Mouse (Mus musculus) thymus, adult 18-20 months (tissue): ENCODE results near the gene Mki67.

Experiments used
- DNase-seq, 2 experiments: peaks; one replicate each; pipeline ENCODE4 v3.0.0; 2022; ENCODE audit warnings: mixed read lengths in 2 of 2

The Mki67 gene

GRCm38 (mm10) chr7:135664211-135664610 is 52.0 kb downstream of the Mki67 start:
- no peak for DNase-seq

DNA sequence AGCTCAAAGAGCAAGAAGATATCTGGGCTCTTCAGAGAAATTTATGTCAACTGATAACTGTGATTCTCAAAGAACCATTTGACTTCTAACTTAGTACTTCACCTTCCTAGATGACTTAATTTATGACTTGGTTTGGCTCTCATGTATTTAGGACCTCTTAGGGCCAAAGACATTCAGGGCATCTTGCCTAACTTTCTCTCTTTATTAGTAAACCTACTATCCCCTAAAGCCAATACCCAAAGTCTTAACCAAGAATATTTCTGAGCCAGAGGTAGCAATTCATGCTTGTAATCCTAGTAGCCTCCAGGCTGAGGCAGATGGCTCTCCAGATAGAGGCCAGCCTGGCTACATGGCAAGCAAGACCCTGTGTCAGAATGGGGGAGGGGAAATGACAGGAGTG is 55.8 kb downstream of the Mki67 start:
- no peak for DNase-seq

- DNase-seq: no peak
Measured at GRCm38 (mm10) chr7:135659314-135659935, 56.7 kb downstream of the Mki67 start.

- peak; percentile 44 to 66 for DNase-seq
Measured at GRCm38 (mm10) chr7:135658150-135658549, 58.0 kb downstream of the Mki67 start.

- no peak for DNase-seq
Measured at GRCm38 (mm10) chr7:135655113-135655512, 61.0 kb downstream of the Mki67 start.

GRCm38 (mm10) chr7:135654288-135654687 is 61.9 kb downstream of the Mki67 start:
- DNase-seq: no peak

- no peak for DNase-seq
Measured at GRCm38 (mm10) chr7:135653601-135654000, 62.6 kb downstream of the Mki67 start.

GRCm38 (mm10) chr7:135652781-135653180 is 63.4 kb downstream of the Mki67 start:
- DNase-seq: peak; percentile 57 to 70

- peak; percentile 60 to 74 for DNase-seq
Measured at GRCm38 (mm10) chr7:135651831-135652511, 64.2 kb downstream of the Mki67 start.

GRCm38 (mm10) chr7:135650061-135650460 is 66.1 kb downstream of the Mki67 start:
- no peak for DNase-seq

DNA sequence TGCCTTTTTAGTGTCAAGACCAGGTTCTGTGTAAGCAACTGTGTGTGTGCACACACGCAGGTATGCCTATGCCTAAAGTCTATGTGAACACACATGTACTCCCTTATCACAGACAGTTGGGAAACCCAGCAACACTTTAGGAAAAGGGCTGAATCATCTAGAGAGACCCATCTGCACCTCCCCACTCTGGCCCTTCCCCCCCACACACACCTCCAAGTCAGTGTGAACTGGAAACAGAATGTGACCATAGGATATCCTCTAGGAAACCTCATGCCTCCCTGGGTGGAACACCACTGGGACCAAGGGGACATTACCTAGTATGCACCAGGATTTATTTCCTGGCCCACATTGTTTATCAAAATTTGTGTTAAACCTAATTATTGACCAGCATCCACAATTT is 66.9 kb downstream of the Mki67 start:
- DNase-seq: no peak

DNA sequence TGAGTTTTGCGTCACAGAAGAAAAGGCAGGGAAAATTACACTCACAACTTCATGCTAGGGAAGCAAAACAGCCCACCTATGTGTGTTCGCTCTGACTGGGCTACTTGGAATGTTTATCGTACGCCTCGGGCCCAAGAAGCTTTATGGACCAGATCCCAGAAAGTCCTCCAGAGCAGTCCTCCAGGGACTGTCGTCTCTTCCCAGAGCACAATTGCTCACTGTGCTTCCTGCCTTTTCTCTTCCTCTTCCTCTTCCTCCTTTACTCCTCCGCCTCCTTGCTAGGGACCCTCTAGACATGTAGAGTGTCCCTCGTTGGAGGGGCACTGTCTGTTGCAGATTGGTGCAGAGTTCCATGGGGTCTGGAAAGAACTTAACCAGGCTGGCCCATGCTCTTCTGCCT is 67.3 kb downstream of the Mki67 start:
- DNase-seq: no peak

GRCm38 (mm10) chr7:135646976-135647375 is 69.2 kb downstream of the Mki67 start:
- peak in 1 of 2 experiments; percentile 57 for DNase-seq

DNA sequence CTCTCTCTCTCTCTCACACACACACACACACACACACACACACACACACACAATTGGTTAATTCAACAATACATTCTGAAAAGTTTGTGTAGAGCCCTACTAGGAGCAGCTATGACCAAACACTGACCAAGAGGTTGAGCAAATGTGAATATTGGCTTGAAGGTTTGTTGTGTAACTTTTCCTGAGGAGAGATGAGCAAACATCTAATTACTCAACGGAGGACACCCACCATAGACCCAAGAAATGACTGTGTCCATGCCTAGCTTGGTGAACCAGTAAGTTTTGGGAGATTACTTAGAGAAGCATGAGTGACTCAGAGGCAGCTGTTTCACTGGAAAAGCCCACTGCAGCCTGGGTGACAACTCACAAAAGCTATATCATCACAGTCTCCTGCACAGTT is 71.7 kb downstream of the Mki67 start:
- DNase-seq: no peak

GRCm38 (mm10) chr7:135641698-135642507 is 74.3 kb downstream of the Mki67 start:
- peak in 1 of 2 experiments; percentile 41 for DNase-seq
